Mouse (Mus musculus) c-Kit-negative CD71-positive TER-119-positive erythroid progenitor cells, embryonic 14.5 days (primary cell): ENCODE measurements around the gene Fam219b.
A peak's percentile ranks its signal among the peaks of the same experiment; 100 is the strongest.

Experiments used
- DNase-seq: peaks from one replicate; pipeline ENCODE4 v3.0.0-alpha.2; 2013; ENCODE audit warnings: low read depth, low spot score

Gene Fam219b

GRCm38 (mm10) chr9:57525516-57525915, 11.8 kb upstream of the Fam219b start:
- DNase-seq, result no peak

GRCm38 (mm10) chr9:57526435-57526834, 10.9 kb upstream of the Fam219b start:
- no peak for DNase-seq

GRCm38 (mm10) chr9:57531946-57532345, 5.4 kb upstream of the Fam219b start:
- no peak for DNase-seq

GRCm38 (mm10) chr9:57536362-57536761, 966 bp upstream of the Fam219b start:
- DNase-seq, result no peak

- DNase-seq, result no peak
Observed at GRCm38 (mm10) chr9:57537728-57538181, 427 bp downstream of the Fam219b start.

GRCm38 (mm10) chr9:57539550-57539949, 2.2 kb downstream of the Fam219b start:
- no peak for DNase-seq

- peak; percentile 45 for DNase-seq
Observed at GRCm38 (mm10) chr9:57541312-57541711, 4.0 kb downstream of the Fam219b start.

- DNase-seq, result no peak
Observed at GRCm38 (mm10) chr9:57543951-57544350, 6.6 kb downstream of the Fam219b start.

- no peak for DNase-seq
Observed at GRCm38 (mm10) chr9:57547287-57547686, 10.0 kb downstream of the Fam219b start.

- no peak for DNase-seq
Observed at GRCm38 (mm10) chr9:57547869-57548268, 10.5 kb downstream of the Fam219b start.

- DNase-seq, result no peak
Observed at GRCm38 (mm10) chr9:57549186-57549585, 11.9 kb downstream of the Fam219b start.

GRCm38 (mm10) chr9:57550126-57550862, 13.0 kb downstream of the Fam219b start:
- DNase-seq, result no peak

GRCm38 (mm10) chr9:57552139-57552887, 15.0 kb downstream of the Fam219b start, which contains the start of gene Mpi:
Mpi (minus strand) TSS chr9:57552763.
- no peak for DNase-seq

- no peak for DNase-seq
Observed at GRCm38 (mm10) chr9:57553119-57553518, 15.8 kb downstream of the Fam219b start.

- no peak for DNase-seq
Observed at GRCm38 (mm10) chr9:57554753-57555152, 17.4 kb downstream of the Fam219b start.

GRCm38 (mm10) chr9:57557215-57557614, 19.9 kb downstream of the Fam219b start:
- DNase-seq, result no peak

GRCm38 (mm10) chr9:57558625-57559024, 21.3 kb downstream of the Fam219b start:
- DNase-seq, result no peak

GRCm38 (mm10) chr9:57559568-57559967, 22.2 kb downstream of the Fam219b start:
- no peak for DNase-seq

GRCm38 (mm10) chr9:57560263-57560662, 22.9 kb downstream of the Fam219b start:
- no peak for DNase-seq

- DNase-seq, result peak; percentile 87
Observed at GRCm38 (mm10) chr9:57560861-57561710, 23.8 kb downstream of the Fam219b start, which contains the start of gene Scamp2. Scamp2 (plus strand) TSS chr9:57560943.

GRCm38 (mm10) chr9:57561711-57562099, 24.4 kb downstream of the Fam219b start:
- DNase-seq, result no peak

- DNase-seq, result no peak
Observed at GRCm38 (mm10) chr9:57562896-57563372, 25.6 kb downstream of the Fam219b start.
